Mouse (Mus musculus): ENCODE measurements around the gene Phactr2.

The Phactr2 gene

DNA sequence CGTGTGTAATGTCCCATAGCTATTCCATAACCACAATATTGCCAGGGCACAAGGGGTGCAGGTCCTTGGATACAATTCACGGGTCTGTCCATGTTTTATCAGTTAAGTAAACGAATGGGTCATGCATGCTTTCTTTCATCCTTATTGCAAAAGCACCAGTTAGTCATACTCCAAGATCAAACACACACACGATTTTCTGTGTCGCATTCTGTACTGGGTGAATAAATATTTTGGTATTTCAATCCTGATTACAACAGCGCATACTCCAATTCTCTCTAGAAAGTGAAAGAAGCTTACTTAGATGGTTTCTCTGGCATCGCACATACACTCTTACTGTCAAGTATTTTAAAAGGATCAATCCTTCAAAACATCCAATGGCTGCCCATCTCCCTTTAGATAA lies 203.9 kb downstream of the Phactr2 start:
- DNase-seq, result no peak

DNA sequence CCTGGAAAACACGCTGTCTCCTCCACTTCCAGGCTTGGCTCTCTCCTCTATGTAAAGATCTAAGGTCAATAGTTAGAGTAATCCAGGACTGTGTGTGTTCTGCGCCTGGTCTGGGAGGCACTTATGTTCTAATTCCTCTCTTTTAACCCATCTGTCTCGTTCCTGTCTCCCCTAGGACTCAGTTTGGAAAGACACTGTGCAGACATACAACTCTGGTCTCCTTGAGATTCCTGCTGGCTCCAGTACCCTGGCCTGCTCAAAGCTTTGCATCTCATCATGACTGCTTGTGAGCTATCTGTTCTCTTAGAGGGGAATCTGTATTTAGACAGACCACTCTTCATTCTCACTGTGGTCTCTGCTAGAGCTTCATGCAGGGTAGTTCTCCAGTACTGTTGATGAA lies 215.0 kb downstream of the Phactr2 start:
- DNase-seq, result no peak

DNA sequence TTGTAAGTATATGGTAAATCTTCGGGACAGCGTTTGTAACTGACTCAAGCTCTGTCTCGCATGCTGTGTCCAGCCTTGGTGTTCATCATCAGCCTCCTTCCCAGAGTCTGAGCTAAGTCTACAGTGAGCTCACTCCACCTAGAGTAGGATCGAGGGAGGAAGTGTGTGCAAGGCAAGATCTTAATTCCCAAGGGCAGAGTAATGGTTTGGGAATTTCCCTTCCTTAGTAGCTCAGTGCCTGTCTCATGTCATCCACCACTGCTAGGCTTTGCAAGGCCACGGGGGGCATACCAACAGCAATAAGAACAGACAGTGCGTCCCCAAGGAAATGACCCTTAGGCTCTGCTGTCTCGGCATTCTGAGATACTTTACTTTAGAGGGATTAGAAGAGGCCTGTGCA lies 218.0 kb downstream of the Phactr2 start:
- DNase-seq, result no peak

DNA sequence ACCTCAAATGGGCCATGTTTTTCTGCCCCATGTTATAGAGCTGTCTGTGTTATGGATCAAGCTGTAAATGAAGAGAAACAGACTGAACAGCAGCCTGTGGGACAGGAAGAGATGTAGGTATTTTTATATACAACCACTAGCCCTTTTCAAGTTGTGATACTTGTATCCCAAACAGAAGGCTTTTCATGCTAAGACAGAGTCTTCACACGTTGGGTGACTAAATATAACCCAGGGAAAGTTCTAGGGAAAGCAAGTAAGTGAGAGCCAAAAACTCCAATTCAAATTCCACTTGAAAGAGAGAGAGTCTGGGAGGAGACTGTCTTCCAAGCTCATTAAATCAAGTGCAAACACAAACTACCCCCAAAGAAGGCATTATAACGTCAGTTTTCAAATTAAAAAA lies 223.9 kb downstream of the Phactr2 start:
- no peak for DNase-seq

DNA sequence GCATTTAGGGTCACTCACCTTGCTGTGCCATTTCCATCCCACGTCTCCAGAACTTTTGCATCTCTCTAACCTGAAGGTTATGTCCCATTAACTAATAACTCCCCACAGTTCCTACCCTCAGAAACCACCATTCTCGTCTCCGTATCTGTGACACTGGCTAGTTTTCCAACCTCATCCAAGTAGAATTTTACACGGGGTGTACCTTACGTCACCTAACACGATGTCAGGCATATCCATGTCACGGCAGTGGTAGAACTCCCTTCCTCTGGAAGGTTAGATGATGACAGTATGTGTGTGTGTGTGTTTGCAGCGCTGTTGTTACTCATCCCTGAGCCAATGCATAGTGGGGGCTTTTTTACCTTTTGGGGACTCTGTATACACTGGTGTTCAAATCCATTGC lies 225.1 kb downstream of the Phactr2 start:
- DNase-seq, result no peak

DNA sequence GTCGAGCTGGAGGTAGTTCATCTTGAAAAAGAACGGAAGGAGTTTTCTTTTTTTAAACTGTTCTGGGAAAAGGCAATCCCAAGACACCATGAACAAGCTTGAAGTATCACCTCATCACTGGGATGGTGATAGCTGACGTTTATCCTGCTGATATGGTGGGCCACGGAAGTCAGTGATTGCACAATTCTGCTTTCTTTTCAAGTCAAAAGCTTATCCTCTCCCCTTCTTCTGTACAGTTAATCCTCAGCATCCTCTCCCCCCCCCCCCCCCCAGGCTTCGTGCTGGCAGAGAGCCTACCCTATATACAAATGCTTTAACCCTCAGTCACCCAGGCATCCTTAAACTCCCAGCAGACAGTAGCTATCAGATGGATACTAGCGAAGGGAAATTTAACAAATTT lies 228.5 kb downstream of the Phactr2 start:
- DNase-seq, result no peak

DNA sequence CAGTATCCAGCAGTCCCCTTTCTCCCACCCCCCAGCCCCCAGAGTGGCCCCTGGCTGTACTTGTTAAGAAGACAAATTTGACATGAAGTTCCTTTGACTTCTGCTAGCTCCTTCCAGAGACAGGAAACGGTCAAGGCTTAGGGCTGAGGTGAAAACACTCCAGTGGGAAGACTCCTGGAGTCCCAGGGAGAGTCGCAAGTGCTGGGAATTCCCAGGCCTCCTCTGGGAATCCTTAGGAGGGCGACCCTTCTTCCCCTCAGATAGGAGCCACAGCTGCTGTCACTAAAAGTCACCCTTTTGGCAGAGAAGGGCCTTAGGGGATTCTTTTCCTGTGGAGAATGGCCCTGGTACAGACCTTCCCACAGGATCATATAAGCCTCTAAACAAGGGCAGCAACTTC lies 230.0 kb downstream of the Phactr2 start:
- DNase-seq, result no peak

DNA sequence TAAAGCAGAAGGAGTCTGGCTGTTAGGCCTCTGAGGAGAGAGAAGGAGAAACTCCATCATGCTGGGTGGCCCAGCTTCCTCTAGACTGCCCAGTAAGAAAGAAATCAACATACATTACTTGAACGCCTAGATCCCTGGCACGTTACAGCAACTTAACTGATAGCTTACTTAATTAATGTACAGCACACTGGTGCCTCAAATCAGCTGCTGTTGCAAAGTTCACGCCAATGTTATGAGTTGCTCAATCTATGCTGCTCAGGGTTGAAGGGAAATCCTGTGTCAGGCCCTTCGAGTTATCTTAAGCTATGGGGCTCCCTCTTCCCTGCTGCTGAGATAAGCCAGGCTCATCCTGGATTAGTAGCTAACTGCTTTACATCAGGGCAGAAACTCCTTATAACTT lies 233.8 kb downstream of the Phactr2 start:
- no peak for DNase-seq

DNA sequence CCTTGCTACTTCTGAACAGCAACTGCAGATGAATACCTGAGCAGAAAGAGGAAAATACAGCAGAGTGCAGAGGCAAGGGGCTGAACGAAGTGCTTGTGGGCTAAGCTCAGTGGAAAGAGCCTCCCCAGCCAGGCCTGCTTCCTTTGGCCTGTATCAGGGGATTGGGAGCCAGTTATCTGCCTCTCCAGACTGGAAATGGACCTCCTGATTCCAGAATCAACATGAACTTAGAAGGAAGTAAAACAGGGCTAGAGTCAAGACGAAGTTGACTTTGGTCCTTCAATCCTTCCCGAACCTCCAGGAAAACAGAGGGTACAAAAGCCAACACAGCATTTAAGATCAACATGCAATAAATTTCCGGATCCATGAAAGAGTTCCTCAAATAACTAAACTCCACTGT lies 236.0 kb downstream of the Phactr2 start:
- DNase-seq, result no peak

DNA sequence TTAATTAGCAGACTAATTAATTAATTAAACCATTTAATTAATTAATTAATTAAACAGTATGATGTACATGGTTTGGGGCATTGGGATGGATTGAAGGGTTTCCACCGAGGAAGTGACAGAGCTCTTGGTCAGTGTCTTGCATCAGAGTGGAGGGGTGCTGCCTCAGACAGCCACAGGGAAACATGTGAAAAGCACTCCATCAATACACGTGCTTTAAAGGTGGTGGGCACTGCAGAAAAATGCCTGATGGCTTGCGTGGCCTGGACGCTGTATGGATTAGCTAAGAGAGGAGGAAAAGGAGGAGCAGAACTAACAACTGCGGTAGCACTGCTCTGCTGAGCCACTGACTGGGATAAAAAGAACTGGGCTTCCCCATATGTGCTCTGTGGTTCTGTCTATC lies 237.3 kb downstream of the Phactr2 start:
- DNase-seq, result no peak

DNA sequence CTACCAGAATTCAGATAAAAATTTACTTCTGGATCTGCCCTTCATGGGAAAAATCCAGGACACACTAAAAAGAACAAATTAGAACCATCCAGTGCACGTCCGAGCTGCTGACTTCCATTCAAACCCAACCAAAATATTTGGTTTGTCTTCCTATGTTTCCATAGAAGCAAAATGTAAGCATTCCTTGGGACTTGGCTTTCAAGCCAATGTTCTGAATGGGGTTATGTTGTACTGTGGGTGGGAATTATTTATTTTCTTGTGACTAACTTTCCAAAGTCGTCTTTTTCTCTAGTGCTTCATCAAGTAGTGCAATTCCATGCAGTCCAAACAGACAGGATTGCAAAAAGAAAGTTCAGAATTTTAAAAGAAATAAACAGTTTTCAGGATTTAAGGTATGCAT lies 239.7 kb downstream of the Phactr2 start:
- no peak for DNase-seq

DNA sequence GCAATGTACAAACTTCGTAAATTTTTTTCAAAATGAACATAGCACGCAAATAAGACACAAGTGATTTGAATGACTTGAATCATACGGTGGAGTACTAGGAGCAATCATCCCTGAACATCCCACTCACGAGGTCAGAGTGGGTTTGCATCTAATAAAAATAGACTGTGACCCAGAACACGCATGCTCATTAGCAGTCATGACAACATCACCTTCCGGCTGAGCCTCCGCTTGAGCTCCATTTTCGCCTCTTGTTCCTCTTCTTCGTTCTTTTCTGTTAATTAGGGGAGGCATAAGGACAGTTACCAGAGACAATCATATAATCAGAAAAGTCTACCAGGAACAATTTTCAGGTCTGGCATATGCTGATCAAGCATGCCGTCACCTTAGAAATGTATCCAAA lies 240.3 kb downstream of the Phactr2 start:
- no peak for DNase-seq

DNA sequence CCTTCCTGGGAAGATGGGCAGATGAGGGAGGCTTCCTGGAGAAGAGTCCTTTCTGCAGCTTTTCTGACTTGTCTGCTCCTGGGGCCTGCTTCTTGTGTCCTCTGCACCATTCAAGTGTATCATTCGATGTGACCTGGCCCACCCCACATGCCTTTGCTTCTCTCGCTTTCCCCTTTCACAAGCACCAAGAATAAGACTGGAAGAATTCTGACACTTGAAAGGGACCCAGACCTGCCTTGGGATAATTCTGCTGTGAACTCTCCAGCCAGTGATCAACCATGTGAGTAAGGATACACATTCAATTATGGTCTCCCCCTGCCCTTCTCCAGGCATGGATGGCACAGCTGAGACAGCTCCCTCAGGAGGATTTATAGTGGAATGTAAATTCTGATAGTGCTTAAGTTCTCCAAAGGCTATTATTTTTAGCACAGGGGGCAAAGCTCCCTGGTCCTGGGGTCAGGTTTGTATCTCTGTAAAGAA lies 241.0 kb downstream of the Phactr2 start:
- no peak for DNase-seq

DNA sequence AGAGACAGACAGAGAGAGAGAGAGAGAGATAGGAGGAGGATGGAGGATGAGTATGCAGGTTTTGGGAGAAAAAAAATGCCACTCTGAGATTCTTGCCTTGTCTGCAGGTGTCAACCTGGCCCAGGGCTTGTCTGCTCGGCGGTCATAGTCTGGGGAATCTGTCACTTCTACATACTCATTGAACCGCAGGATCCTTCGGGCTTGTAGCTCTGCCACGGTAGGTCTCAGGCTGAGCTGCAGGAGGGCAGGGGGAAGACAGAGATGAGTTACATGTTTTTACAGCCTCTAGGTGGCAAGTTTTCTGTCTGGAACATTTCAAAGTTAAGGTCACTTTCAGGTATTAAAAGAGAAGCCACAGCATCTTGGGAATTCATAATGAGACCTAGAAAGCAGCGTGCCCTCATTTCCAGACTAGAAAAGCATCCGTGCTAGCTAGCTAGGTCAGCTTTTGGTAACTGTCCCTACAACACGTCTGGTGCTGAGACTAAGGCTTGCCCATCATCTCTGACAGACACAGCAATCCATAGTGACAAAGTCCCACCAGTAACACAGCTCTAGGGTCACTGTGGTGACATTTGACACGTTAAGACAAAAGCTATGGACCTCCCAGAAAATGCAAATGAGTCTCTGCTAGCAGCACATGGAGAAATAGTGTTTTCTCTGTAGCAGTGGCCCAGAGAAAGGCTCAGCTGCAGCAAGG lies 241.6 kb downstream of the Phactr2 start:
- peak in 1 of 2 experiments; percentile 6 for DNase-seq

DNA sequence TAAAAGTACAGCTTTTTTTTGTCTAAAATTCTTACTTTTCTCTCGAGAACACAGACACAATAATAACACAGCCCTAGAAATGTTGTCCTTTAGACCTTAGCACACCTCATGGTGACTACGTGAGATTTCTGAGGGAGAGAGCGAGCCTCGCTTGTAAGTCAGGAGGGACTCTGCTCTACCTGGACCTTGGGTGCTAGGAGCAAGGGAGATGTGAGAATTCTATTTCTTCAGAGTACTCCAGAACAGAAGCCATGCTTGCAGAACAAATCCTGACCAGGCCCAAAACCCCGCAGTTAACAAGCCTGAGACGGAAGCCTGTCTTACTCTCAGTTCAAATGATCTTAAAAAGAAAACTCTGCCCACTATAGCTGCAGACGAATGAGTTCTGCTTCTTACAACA lies 243.5 kb downstream of the Phactr2 start:
- no peak for DNase-seq

DNA sequence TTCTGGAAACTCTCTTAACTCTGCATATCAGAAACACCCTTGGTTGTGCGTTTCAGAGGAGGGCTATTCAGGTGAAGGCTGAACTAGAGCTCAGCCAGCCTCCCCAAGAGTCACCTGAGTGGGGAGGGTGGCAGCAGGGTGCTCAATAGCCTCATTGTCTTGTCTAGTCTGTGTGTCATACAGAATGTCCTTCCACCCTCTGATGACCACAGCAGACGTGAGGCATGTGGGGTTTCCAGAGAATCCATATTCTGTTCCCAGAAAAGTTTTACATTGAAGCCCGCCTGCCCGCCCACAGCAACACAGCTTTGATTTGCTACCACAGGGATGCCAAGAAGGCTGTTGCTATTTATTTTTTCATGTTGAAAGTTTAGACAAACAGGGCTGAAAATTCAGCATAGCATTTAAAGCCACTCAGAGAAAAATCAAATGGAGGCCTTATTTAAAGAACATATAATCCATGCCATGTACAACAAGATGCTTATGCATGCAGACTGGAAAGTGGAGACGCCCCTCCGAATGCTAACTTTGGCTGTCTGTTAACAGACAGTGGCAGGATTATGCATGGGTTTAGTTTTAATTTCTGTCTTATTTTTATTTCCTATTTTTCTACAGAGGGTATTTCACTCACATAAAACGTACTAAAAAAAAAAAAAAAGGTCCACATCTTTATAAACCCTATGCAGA lies 248.7 kb downstream of the Phactr2 start:
- no peak for DNase-seq

DNA sequence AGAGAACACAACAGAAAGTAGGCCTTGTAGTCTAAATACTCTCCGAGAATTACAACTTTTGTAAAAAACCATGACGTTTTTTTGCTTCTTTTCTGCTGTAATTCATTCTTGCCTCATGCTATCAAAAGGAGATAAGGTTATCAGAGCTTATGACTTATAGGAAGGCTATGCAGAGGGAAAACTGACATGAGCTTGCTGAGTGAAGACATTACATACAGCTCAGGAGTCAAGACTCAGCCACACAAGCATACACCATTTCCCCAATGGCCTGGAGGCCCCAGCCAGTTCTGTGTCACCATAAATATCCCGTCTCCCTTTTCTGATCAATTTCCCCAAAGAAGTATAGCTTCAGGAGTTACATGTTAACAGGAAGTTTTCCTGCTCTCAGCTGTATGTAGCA lies 252.1 kb downstream of the Phactr2 start:
- no peak for DNase-seq

DNA sequence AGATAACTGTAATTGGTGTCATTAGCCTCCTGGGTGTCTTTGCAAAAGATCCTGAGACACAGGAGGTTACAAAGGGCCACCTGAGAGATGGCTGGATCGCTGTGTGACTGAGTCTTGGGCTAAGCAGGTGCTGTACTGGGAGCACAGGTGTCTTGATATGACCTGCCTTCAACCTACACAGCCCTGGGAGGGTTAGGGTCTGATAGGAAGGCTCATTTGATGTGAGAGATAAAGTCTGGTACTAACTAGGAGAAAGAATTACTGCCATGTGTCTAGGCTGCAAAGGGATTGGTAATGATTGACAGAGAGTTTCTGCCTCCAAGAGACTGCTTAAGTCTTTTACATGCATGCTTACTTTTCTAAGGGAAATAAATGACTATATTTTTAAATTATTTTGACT lies 254.2 kb downstream of the Phactr2 start:
- DNase-seq, result no peak

DNA sequence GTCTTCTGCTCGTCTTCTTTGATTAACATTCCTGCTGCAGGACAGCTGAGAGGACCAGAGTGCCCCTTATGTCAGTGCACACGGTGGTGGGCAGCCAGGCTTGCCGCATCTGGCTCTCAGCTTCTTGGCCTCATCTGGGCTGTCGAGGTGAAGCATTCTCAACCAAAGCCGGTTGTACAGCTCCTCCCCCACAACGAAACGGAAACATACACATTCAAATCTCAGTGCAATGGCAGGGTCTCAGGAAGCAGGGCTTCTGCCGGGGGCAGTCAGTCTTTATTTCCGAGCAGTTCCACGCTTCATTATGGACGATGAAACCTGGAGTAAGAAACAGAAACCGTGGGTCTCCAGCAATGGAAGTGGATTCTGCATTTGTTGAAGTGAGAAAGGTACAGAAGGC lies 260.3 kb downstream of the Phactr2 start:
- no peak for DNase-seq

DNA sequence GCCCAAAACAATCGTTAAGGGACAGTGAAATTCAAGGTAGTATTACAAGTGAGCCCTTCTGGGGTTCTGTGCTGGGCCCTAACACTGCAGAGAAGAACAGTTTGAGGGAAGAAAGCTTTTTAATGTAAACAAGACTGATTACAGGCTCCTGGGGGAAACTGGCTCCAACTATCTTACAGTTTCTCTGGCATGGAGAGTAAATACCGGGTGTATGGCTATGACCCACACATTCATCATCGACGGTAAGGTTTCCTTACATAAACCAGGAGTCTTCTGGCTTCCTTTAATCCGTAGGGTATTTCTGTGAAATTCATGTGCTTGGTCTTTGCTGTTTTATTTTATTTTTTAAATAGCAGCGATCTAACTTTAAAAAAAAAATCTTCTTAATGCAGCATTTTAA lies 261.4 kb downstream of the Phactr2 start:
- DNase-seq, result no peak

DNA sequence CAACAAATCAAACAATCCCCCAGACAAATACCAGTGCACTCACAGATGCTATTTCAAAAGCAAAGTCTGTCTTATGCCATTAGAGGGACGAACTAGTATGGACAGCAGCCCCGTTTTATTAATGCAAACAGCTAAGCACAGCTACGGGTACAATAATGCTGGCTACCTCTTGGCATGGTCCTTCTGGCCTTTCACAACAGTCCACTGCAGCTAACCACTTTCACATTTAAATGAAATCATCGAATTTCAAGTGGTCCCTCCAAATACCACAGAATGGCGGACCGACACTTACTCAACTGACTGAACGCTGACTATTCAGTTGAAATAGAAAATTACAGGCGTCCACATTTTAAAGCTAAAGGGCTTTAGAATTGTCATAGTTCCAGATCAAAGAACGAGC lies 261.9 kb downstream of the Phactr2 start:
- DNase-seq, result no peak

DNA sequence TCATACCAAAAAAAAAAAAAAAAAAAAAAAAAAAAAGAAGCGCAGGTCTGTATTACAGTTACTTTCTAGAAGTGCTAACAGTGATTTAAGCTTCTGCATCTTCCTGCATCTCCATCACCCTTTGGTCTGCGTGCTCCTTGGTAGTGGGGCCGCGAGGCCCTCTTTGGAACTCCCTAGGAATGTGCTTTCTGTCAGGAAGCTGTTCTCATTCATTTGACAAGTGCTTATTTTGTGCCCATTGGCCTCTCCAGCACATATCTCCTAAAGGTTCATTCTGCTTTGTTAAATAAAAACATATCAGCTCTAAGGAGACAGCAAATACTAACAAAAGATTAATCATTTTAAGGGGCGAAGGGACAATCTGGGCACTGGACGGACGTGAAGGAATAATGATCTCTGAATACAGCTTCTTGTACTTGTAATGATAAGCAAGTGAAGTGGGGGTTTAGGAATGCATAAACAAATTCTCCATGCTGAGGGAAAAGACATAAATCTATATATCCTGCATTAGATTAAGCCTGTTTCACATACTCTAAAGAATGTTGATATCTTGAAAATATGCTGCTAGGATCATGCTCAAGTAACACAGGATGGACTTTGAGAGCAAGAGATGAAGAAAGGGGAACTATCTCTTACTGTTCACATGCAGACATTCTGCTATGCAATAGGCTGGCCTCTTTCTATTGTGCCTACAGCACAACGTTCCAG lies 264.1 kb downstream of the Phactr2 start:
- no peak for DNase-seq

DNA sequence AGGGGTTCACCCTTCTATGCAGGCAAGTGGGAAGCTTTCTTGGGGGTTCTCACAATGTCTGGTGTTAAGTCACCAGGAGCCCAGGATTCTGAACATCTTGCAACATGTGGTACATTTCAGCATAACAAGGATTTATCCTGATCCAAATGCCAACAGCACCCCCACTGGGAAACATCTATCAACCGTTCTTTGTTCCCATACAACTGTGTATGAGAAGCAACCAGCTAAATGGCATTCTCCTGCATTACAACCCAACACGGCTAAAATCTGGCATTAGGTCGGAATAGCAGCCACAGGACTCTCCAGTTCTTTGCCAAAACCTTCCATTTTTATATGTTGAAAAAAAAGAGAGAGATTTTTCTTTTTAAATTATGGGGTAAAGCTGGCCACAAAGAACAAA lies 264.7 kb downstream of the Phactr2 start:
- DNase-seq, result no peak

DNA sequence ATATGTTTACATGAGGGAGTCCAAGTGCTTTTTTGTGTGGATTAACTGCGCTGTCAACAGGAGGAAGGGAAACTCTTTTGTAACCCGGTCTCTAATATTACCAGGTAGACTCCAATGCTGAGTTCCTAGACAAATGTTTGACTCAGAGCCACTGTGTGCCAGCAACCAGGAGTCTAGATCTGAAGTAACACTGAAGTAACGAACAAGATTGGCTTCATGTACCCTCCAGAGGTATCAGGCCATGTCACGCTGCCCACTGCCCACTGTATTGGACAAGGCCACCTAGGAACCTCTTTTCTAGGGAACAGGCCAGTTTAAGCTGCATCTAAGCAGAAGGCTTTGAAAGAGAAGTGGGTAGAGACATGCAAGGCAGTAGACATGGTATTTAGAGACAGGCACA lies 265.2 kb downstream of the Phactr2 start:
- no peak for DNase-seq
